ENCODE assay signal across 25 mouse cellular contexts in genomic region chr10:114737581-114737980, GRCm38 (mm10).
DNase-seq lines count a peak whose midpoint lies in the region; ATAC-seq and TF ChIP-seq lines count a peak whose summit lies in the region.
"Had no signal": no experiment of that assay in that cellular context is flagged by ENCODE, and none has a peak within 500 bp of the region (broad histone marks: within the 10 kb centered on the region; RNA-seq: fewer than 3 reads in every experiment).

No protein-coding gene starts in this region.

- WGBS in midbrain, embryonic 16.5 days, result 93% methylated on average over 2 of the region's 2 CpGs

- no peak for ATAC-seq in midbrain, embryonic 16.5 days
- ATAC-seq: forebrain, embryonic 14.5 days; hindbrain, embryonic 16.5 days had no signal

- H3K79me2 ChIP-seq in C2C12 (ENCODE audit: control insufficient read depth, insufficient read depth), result no peaks in the 10 kb centered on the region

- no peak overlapping the region for H3K4me2 ChIP-seq in midbrain, embryonic 16.5 days (ENCODE audit: low read length)
- H3K4me2 ChIP-seq: embryonic facial prominence, embryonic 15.5 days; heart, embryonic 13.5 days; hindbrain, embryonic 12.5 days had no signal

- no peaks in the 10 kb centered on the region for H3K27me3 ChIP-seq in C2C12 (ENCODE audit: control insufficient read depth, insufficient read depth, insufficient read length)
- no peaks in the 10 kb centered on the region for H3K27me3 ChIP-seq in midbrain, embryonic 16.5 days (ENCODE audit: control insufficient read depth, insufficient read depth, low read depth, low read length)
- H3K27me3 ChIP-seq: CH12.LX; embryonic facial prominence, embryonic 15.5 days; heart, embryonic 13.5 days; hindbrain, embryonic 12.5 days had no signal

- no peaks in the 10 kb centered on the region for H3K4me1 ChIP-seq in midbrain, embryonic 16.5 days (ENCODE audit: control insufficient read depth, insufficient read depth, low read length)
- H3K4me1 ChIP-seq: forebrain, embryonic 10.5 days; heart, embryonic 13.5 days; hindbrain, embryonic 12.5 days had no signal

- H3K27ac ChIP-seq in left cerebral cortex, adult 2 months, result 0 out of 2 replicates have a peak overlapping the region, but pooled peaks have one; percentile 18
- no peak overlapping the region for H3K27ac ChIP-seq in midbrain, embryonic 16.5 days (ENCODE audit: low read length)
- H3K27ac ChIP-seq: embryonic facial prominence, embryonic 15.5 days; forebrain, embryonic 10.5 days; gastrocnemius, adult 2 months; heart, embryonic 13.5 days; hindbrain, embryonic 12.5 days had no signal

- no peak overlapping the region for H3K9ac ChIP-seq in midbrain, embryonic 16.5 days (ENCODE audit: low read depth, low read length)
- H3K9ac ChIP-seq: embryonic facial prominence, embryonic 15.5 days; heart, embryonic 13.5 days; hindbrain, embryonic 12.5 days had no signal

- DNase-seq in frontal cortex, adult 2 months (ENCODE audit: extremely low spot score in 1 of 2, low spot score in 1 of 2), result peak; percentile 38 to 64
- DNase-seq in frontal cortex, postnatal 14 days (ENCODE audit: low spot score in 2 of 2), result no peak
- peak in 1 of 2 experiments; percentile 21 for DNase-seq in left cerebral cortex, adult 2 months (ENCODE audit: extremely low spot score in 1 of 2, low spot score in 2 of 2)
- DNase-seq in left cerebral cortex, postnatal 4 days, result no peak
- peak; percentile 40 to 54 for DNase-seq in left cerebral cortex, postnatal 14 days (ENCODE audit: low spot score in 2 of 2)
- DNase-seq in urinary bladder, postnatal 36 days (ENCODE audit: low spot score in 2 of 2), result no peak
- DNase-seq: adrenal gland, adult 2 months; adrenal gland, postnatal 36 days; cerebellum, adult 11 months; cerebellum, adult 8-10 months; cerebellum, postnatal 14 days; embryo, embryonic 11 days; gastrocnemius, adult 2 months; gastrocnemius, postnatal 25 days; heart, postnatal 4 days had no signal

- intact Hi-C loops in left cerebral cortex, adult 2 months (cut with DNase I), result loop anchor here (5.0 kb wide), 1 partner anchor 60 kb away; no protein-coding TSS in a partner anchor
- intact Hi-C loops in left cerebral cortex, postnatal 4 days (cut with DNase I), result no loop called here
- intact Hi-C loops in left cerebral cortex, postnatal 14 days (cut with DNase I), result no loop called here

- no peak overlapping the region for H3ac ChIP-seq in C2C12 (ENCODE audit: control insufficient read depth, insufficient read length, low read depth)

- no peaks in the 10 kb centered on the region for H3K9me3 ChIP-seq in midbrain, embryonic 16.5 days (replicated peaks; ENCODE audit: control insufficient read depth, low read length, poor library complexity, severe bottlenecking)
- H3K9me3 ChIP-seq: embryonic facial prominence, embryonic 15.5 days; forebrain, embryonic 10.5 days; heart, embryonic 13.5 days; hindbrain, embryonic 12.5 days had no signal

- no peak for TF ChIP-seq CTCF in left cerebral cortex, adult 2 months (IDR thresholded peaks at IDR 0.05)
- TF ChIP-seq CTCF in C2C12 (IDR thresholded peaks at IDR 0.05; ENCODE audit: control insufficient read depth, insufficient read depth, insufficient read length), result no peak

- H3K4me3 ChIP-seq in left cerebral cortex, adult 2 months, result no peak overlapping the region
- H3K4me3 ChIP-seq in C2C12 (ENCODE audit: insufficient read depth, poor library complexity, severe bottlenecking), result no peak overlapping the region
- no peak overlapping the region for H3K4me3 ChIP-seq in midbrain, embryonic 16.5 days (ENCODE audit: low read depth, low read length)
- H3K4me3 ChIP-seq: embryonic facial prominence, embryonic 15.5 days; erythroblast, embryonic 14.5 days; forebrain, embryonic 10.5 days; gastrocnemius, adult 2 months; heart, embryonic 13.5 days; hindbrain, embryonic 12.5 days had no signal

- H3K79me3 ChIP-seq in C2C12 (ENCODE audit: low read depth), result no peaks in the 10 kb centered on the region

- no peaks in the 10 kb centered on the region for H3K36me3 ChIP-seq in C2C12 (ENCODE audit: control insufficient read depth, insufficient read depth)
- no peaks in the 10 kb centered on the region for H3K36me3 ChIP-seq in midbrain, embryonic 16.5 days (ENCODE audit: control insufficient read depth, insufficient read depth, low read length)
- H3K36me3 ChIP-seq: embryonic facial prominence, embryonic 15.5 days; forebrain, embryonic 10.5 days; heart, embryonic 13.5 days; hindbrain, embryonic 12.5 days had no signal

TF ChIP-seq in C2C12, 6 proteins besides CTCF, POLR2A, EP300 and RAD21:
- TF ChIP-seq USF1 (IDR thresholded peaks at IDR 0.05; ENCODE audit: low read depth), result peak; percentile 10
- no peak for TF ChIP-seq CEBPB (IDR thresholded peaks at IDR 0.05; ENCODE audit: low read depth)

Comparison
In these comparisons a context has a peak if more than half of its experiments do, and no peak if none do; other contexts are left out.
1. DNase-seq: peak in frontal cortex, adult 2 months (2 of 2) and left cerebral cortex, postnatal 14 days (2 of 2); none in frontal cortex, postnatal 14 days (0 of 2), left cerebral cortex, postnatal 4 days (single experiment) and urinary bladder, postnatal 36 days (0 of 2).